ENCODE assay signal across 24 mouse cellular contexts in genomic region chr10:88849976-88850375, GRCm38 (mm10). TPM values are rescaled to one million over a fixed set of nuclear protein-coding genes. Genes with fewer than 3 reads are reported as not detected.
"Had no signal": no experiment of that assay in that cellular context is flagged by ENCODE, and none has a peak within 500 bp of the region (broad histone marks: within the 10 kb centered on the region; RNA-seq: fewer than 3 reads in every experiment).

No protein-coding gene starts in this region.

- H3K4me1 ChIP-seq: limb, embryonic 13.5 days; liver, embryonic 12.5 days; liver, embryonic 15.5 days; lung, embryonic 15.5 days; midbrain, embryonic 15.5 days; neural tube, embryonic 12.5 days; neural tube, embryonic 15.5 days had no signal

- H3K9me3 ChIP-seq: liver, embryonic 12.5 days; liver, embryonic 15.5 days; lung, embryonic 15.5 days; midbrain, embryonic 15.5 days; neural tube, embryonic 12.5 days; neural tube, embryonic 15.5 days had no signal

- H3K36me3 ChIP-seq: limb, embryonic 13.5 days; liver, embryonic 12.5 days; liver, embryonic 15.5 days; lung, embryonic 15.5 days; midbrain, embryonic 15.5 days; neural tube, embryonic 12.5 days; neural tube, embryonic 15.5 days had no signal

- H3K27ac ChIP-seq: limb, embryonic 13.5 days; liver, embryonic 12.5 days; liver, embryonic 15.5 days; lung, embryonic 15.5 days; midbrain, embryonic 15.5 days; neural tube, embryonic 12.5 days; neural tube, embryonic 15.5 days; stomach, postnatal 0 days had no signal

- H3K4me2 ChIP-seq: limb, embryonic 13.5 days; liver, embryonic 12.5 days; liver, embryonic 15.5 days; lung, embryonic 15.5 days; midbrain, embryonic 11.5 days; midbrain, embryonic 15.5 days; neural tube, embryonic 12.5 days; neural tube, embryonic 15.5 days had no signal

- H3K4me3 ChIP-seq: limb, embryonic 13.5 days; liver, embryonic 12.5 days; liver, embryonic 15.5 days; lung, embryonic 15.5 days; midbrain, embryonic 15.5 days; neural tube, embryonic 12.5 days; neural tube, embryonic 15.5 days had no signal

- ATAC-seq: liver, embryonic 12.5 days; midbrain, embryonic 15.5 days had no signal

- H3K27me3 ChIP-seq: limb, embryonic 13.5 days; liver, embryonic 12.5 days; liver, embryonic 15.5 days; lung, embryonic 15.5 days; midbrain, embryonic 15.5 days; neural tube, embryonic 12.5 days; neural tube, embryonic 15.5 days had no signal

- H3K9ac ChIP-seq: limb, embryonic 13.5 days; liver, embryonic 12.5 days; liver, embryonic 15.5 days; lung, embryonic 15.5 days; midbrain, embryonic 15.5 days; neural tube, embryonic 12.5 days; neural tube, embryonic 15.5 days had no signal

- DNase-seq: kidney, adult 9 months; kidney, postnatal 14 days; kidney, postnatal 4 days; left cerebral cortex, postnatal 4 days; liver; lung, adult 18-20 months; lung, postnatal 10 days; lung, postnatal 4 days; right cerebral cortex, adult 18-20 months; right cerebral cortex, postnatal 14 days; right cerebral cortex, postnatal 4 days; thymus, postnatal 25 days had no signal

RNA-seq across cellular contexts. Expression of gene Slc5a8, which starts 35.8 kb away (rescaled TPM):
- total RNA-seq: left cerebral cortex, postnatal 14 days; megakaryocyte progenitor cell, adult 5-6 weeks; megakaryocyte-erythroid progenitor cell, adult 5-6 weeks had no signal
- polyA plus RNA-seq: neural tube, embryonic 12.5 days had no signal
